Comparison of ENCODE assay signal across 22 mouse cellular contexts in genomic region chrX:6415936-6416335, GRCm38 (mm10). TPM values are rescaled to one million over a fixed set of nuclear protein-coding genes. Genes with fewer than 3 reads are reported as not detected.
DNase-seq lines count a peak whose midpoint lies in the region; ATAC-seq and TF ChIP-seq lines count a peak whose summit lies in the region.
"Had no signal": no experiment of that assay in that cellular context is flagged by ENCODE, and none has a peak within 500 bp of the region (broad histone marks: within the 10 kb centered on the region; RNA-seq: fewer than 3 reads in every experiment).

No protein-coding gene starts in this region.

- WGBS in kidney, embryonic 14.5 days = 69% methylated on average over 5 of the region's 5 CpGs
- 70% methylated on average over 5 of the region's 5 CpGs for WGBS in lung, postnatal 0 days

- no peak for TF ChIP-seq EP300 in lung, postnatal 0 days (IDR thresholded peaks at IDR 0.05)

- no peaks in the 10 kb centered on the region for H3K27me3 ChIP-seq in kidney, embryonic 14.5 days (ENCODE audit: control insufficient read depth, insufficient read depth, low read length)
- no peaks in the 10 kb centered on the region for H3K27me3 ChIP-seq in lung, postnatal 0 days (replicated peaks; ENCODE audit: insufficient read depth, low read length)
- H3K27me3 ChIP-seq: embryonic facial prominence, embryonic 13.5 days; embryonic facial prominence, embryonic 15.5 days; forebrain, embryonic 13.5 days; forebrain, embryonic 15.5 days had no signal

- no peaks in the 10 kb centered on the region for H3K9me3 ChIP-seq in kidney, embryonic 14.5 days (ENCODE audit: control insufficient read depth, low read length)
- H3K9me3 ChIP-seq in lung, postnatal 0 days (ENCODE audit: low read length) = no peaks in the 10 kb centered on the region
- H3K9me3 ChIP-seq: embryonic facial prominence, embryonic 13.5 days; embryonic facial prominence, embryonic 15.5 days; forebrain, embryonic 13.5 days; forebrain, embryonic 15.5 days had no signal

- DNase-seq in kidney, adult 11 months = peak; percentile 36
- no peak for DNase-seq in kidney, postnatal 14 days
- peak; percentile 72 for DNase-seq in kidney, adult 9 months
- DNase-seq in lung, postnatal 0 days (ENCODE audit: low spot score) = no peak
- DNase-seq in lung, postnatal 4 days = no peak
- DNase-seq: adrenal gland, adult 2 months; adrenal gland, postnatal 10 days; adrenal gland, postnatal 25 days; cerebellum, adult 11 months; cerebellum, adult 18-20 months; cerebellum, adult 8-10 months; cerebellum, adult 9-11 months; cerebellum, postnatal 14 days; cerebellum, postnatal 36 days; forebrain, postnatal 0 days had no signal

- H3K4me3 ChIP-seq in kidney, embryonic 14.5 days (ENCODE audit: low read length) = no peak overlapping the region
- H3K4me3 ChIP-seq in lung, postnatal 0 days (ENCODE audit: low read depth, low read length) = no peak overlapping the region
- H3K4me3 ChIP-seq: embryonic facial prominence, embryonic 13.5 days; embryonic facial prominence, embryonic 15.5 days; forebrain, embryonic 13.5 days; forebrain, embryonic 15.5 days had no signal

- ATAC-seq in kidney, embryonic 14.5 days (ENCODE audit: low FRiP score, low TSS enrichment) = no peak
- no peak for ATAC-seq in lung, postnatal 0 days
- no peak for ATAC-seq in megakaryocyte, adult 5-6 weeks (ENCODE audit: poor library complexity, severe bottlenecking)
- ATAC-seq: forebrain, embryonic 13.5 days; forebrain, embryonic 15.5 days; forebrain, postnatal 0 days had no signal

- H3K9ac ChIP-seq in kidney, embryonic 14.5 days (ENCODE audit: low read depth, low read length) = no peak overlapping the region
- H3K9ac ChIP-seq in lung, postnatal 0 days (replicated peaks; ENCODE audit: low read depth) = no peak overlapping the region
- H3K9ac ChIP-seq: embryonic facial prominence, embryonic 13.5 days; embryonic facial prominence, embryonic 15.5 days; forebrain, embryonic 13.5 days; forebrain, embryonic 15.5 days; forebrain, postnatal 0 days had no signal

- H3K27ac ChIP-seq in kidney, embryonic 14.5 days (ENCODE audit: low read depth, low read length) = no peak overlapping the region
- no peak overlapping the region for H3K27ac ChIP-seq in lung, postnatal 0 days (ENCODE audit: low read length)
- H3K27ac ChIP-seq: embryonic facial prominence, embryonic 13.5 days; embryonic facial prominence, embryonic 15.5 days; forebrain, embryonic 13.5 days; forebrain, embryonic 15.5 days had no signal

- no peak for TF ChIP-seq CTCF in lung, postnatal 0 days (IDR thresholded peaks at IDR 0.05)

- H3K36me3 ChIP-seq in kidney, embryonic 14.5 days (ENCODE audit: control insufficient read depth, insufficient read depth, low read length) = no peaks in the 10 kb centered on the region
- no peaks in the 10 kb centered on the region for H3K36me3 ChIP-seq in lung, postnatal 0 days (ENCODE audit: insufficient read depth, low read length)
- H3K36me3 ChIP-seq: embryonic facial prominence, embryonic 13.5 days; embryonic facial prominence, embryonic 15.5 days; forebrain, embryonic 15.5 days had no signal

- H3K4me2 ChIP-seq in kidney, embryonic 14.5 days (replicated peaks; ENCODE audit: low read depth, low read length) = no peak overlapping the region
- 0 out of 2 replicates have a peak overlapping the region, but pooled peaks have one; percentile 1 for H3K4me2 ChIP-seq in lung, postnatal 0 days (replicated peaks; ENCODE audit: low read depth, low read length)
- H3K4me2 ChIP-seq: embryonic facial prominence, embryonic 13.5 days; embryonic facial prominence, embryonic 15.5 days; forebrain, embryonic 13.5 days; forebrain, embryonic 15.5 days had no signal

- H3K4me1 ChIP-seq in kidney, embryonic 14.5 days (ENCODE audit: control insufficient read depth, insufficient read depth, low read length) = no peaks in the 10 kb centered on the region
- H3K4me1 ChIP-seq in lung, postnatal 0 days (ENCODE audit: insufficient read depth, low read depth, low read length) = no peaks in the 10 kb centered on the region
- H3K4me1 ChIP-seq: embryonic facial prominence, embryonic 13.5 days; embryonic facial prominence, embryonic 15.5 days; forebrain, embryonic 13.5 days; forebrain, embryonic 15.5 days had no signal

RNA-seq across cellular contexts. Expression of gene Shroom4, which starts 16.3 kb away (rescaled TPM):
- polyA plus RNA-seq in kidney, embryonic 14.5 days (2014; fragmentation: Nextera tagmentation; extraction: Ambion mirVana) = 5.1 and 9.3 TPM in 2 replicates
- 4.4 and 4.7 TPM in 2 replicates for polyA plus RNA-seq in lung, postnatal 0 days (2015; fragmentation: Nextera tagmentation; extraction: Ambion mirVana)
- total RNA-seq in megakaryocyte, adult 5-6 weeks (2015) = not detected in 2 replicates
- 0.07 TPM in 1 of 2 replicates, not detected in the other for total RNA-seq in megakaryocyte, adult 5-6 weeks (2017)
- total RNA-seq: MEL had no signal

Comparison
In these comparisons a context has a peak if more than half of its experiments do, and no peak if none do; other contexts are left out.
1. DNase-seq: peak in kidney, adult 11 months (single experiment) and kidney, adult 9 months (single experiment); none in kidney, postnatal 14 days (single experiment), lung, postnatal 0 days (single experiment) and lung, postnatal 4 days (0 of 2).